Mouse (Mus musculus): ENCODE results near the gene Rfc5.
"Not testable (repeated sequence)": the region's sequence is repeated elsewhere in the genome, so short reads cannot be mapped to it uniquely, and the experiment has no call there.

DNA sequence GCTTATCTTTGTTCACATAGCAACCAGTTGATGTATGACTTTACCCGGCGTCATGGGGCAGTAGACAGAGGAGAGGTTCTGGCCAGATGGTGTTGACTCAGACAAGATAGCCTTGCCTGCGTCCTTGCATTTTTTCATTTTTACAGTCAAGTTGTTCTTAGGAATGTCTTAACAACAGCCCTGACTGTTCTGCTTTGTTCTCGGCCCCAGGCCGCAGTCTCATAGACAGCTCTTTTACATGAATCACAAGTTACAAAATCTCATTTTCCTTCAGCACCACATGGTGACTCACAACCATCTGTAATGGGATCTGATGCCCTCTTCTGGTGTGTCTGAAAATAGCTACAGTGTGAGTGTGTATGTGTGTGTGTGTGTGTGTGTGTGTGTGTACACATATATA is 44.4 kb downstream of the Rfc5 start:
- not testable (repeated sequence) for TF ChIP-seq CTCF, EP300 (IDR thresholded peaks at IDR 0.05; ENCODE audit: low read depth)

Measured in liver, postnatal 0 days (tissue).